Mouse (Mus musculus) E14TG2a.4 (cell line): Measurements from ENCODE around the gene Ormdl2.

Experiments
- H3K27me3 ChIP-seq: 2 replicates; pipeline ENCODE4 v1.6.1; 2014; ENCODE audit warnings: low read length, control low read depth; ENCODE audit not compliant: insufficient read depth
- H3K36me3 ChIP-seq: 2 replicates; pipeline ENCODE4 v1.6.1; 2014; ENCODE audit warnings: low read length, control low read depth; ENCODE audit not compliant: insufficient read depth
- H3K4me1 ChIP-seq: replicated peaks from 2 replicates; pipeline ENCODE4 v1.6.1; 2014; ENCODE audit warnings: low read depth, low read length, control low read depth
- H3K4me3 ChIP-seq: replicated peaks from 2 replicates; pipeline ENCODE4 v1.5.1; 2014; ENCODE audit warnings: mild to moderate bottlenecking, low read length
- H3K9me3 ChIP-seq: 2 replicates; pipeline ENCODE4 v1.6.1; 2014; ENCODE audit warnings: low read length, control low read depth
- CTCF ChIP-seq: conservative IDR thresholded peaks from 2 replicates; pipeline ENCODE4 v1.5.1; 2014; ENCODE audit warnings: low read length
- NANOG ChIP-seq: IDR thresholded peaks from 2 replicates; pipeline ENCODE4 v1.6.1; 2014; ENCODE audit warnings: borderline replicate concordance, low read length, mixed read lengths
- POU5F1 ChIP-seq: IDR thresholded peaks from 2 replicates; pipeline ENCODE4 v1.6.1; 2014; ENCODE audit warnings: low read length, borderline replicate concordance

Gene Ormdl2

DNA sequence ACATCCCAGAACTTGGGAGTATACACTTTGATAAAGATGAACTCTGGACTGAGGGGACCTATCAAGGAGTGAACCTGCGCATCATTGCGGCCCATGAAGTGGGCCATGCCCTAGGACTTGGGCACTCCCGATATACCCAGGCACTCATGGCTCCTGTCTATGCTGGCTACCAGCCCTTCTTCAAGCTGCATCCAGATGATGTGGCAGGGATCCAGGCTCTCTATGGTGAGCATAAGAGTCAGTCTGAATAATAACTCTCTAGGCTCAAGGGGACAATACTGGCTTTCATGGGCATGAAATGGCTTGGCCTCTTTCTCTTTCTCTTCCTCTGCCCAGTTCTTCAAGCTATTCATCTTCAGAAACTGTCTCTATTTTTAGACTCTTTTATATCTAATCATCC lies 25.9 kb downstream of the Ormdl2 start:
- Histone ChIP-seq H3K36me3 (0 out of 2 replicates have a peak, but pooled peaks cover 7% of the 10 kb centered on the region), H3K27me3 (peaks cover 13% of the 10 kb centered on the region), H3K9me3 (no peaks in the 10 kb centered on the region), H3K4me1 (peaks cover 17% of the 10 kb centered on the region), H3K4me3 (no peak overlapping the region)
- no peak for TF ChIP-seq CTCF
- no peak for TF ChIP-seq POU5F1

DNA sequence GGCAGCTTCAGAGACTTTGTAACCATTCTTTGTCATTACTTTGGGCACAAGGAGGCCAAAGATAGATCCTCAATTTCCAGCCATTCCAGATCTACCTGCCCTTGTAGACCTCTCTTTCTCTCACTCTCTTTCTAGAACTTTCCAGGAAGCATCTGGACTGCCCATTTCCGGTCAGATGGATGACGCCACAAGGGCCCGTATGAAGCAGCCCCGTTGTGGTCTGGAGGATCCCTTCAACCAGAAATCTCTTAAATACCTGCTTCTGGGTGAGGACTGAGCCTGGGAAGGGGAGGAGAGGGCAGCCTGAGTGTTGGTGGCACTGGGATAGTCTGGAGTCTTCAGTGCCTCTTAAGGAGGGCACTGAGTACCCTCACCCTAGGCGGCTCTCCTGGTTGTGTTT lies 27.1 kb downstream of the Ormdl2 start:
- TF ChIP-seq CTCF (no peak), NANOG (no peak), POU5F1 (no peak)
- Histone ChIP-seq H3K9me3 (no peaks in the 10 kb centered on the region), H3K36me3 (no peaks in the 10 kb centered on the region), H3K4me1 (peaks cover 17% of the 10 kb centered on the region), H3K27me3 (peaks cover 14% of the 10 kb centered on the region), H3K4me3 (peak overlapping the region; percentile 40)

DNA sequence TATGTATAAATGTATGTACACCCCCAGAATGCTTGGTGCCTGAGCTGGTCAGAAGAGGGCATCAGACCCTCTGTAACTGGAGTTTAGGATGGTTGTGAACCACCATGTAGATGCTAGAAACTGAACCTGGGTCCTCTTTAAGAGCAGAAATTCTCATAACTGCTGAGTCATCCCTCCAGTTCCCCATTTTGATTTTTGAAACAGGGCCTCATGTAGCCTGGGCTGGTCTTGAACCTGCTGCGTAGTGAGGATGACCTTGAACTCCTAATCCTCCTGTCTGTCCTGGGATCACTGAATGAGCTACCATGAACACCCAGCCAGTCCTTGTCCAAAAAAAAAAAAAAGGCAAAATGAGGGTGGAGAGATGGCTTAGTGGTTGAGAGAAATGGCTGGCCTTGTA lies 28.2 kb downstream of the Ormdl2 start:
- H3K27me3 ChIP-seq = peaks cover 14% of the 10 kb centered on the region
- no peaks in the 10 kb centered on the region for H3K36me3 ChIP-seq
- H3K4me1 ChIP-seq = peaks cover 17% of the 10 kb centered on the region
- H3K9me3 ChIP-seq = no peaks in the 10 kb centered on the region
- no peak for TF ChIP-seq NANOG
- TF ChIP-seq CTCF = no peak
- TF ChIP-seq POU5F1 = no peak
- H3K4me3 ChIP-seq = no peak overlapping the region

DNA sequence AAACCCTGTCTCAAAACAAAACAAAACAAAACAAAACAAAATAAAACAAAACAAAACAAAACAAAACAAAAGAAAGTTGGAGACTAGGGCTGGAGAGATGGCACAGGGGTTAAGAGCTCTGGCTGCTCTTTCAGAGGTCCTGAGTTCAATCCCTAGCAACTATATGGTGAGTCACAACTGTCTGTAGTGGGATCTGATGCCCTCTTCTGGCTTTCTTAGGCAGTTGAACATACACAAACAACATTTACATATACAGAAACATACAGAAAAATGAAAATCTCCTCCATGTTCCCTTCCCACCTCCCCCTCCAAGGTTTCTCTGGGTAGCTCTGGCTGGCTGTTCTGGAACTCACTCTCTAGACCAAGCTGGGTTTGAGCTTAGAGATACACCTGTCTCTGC lies 29.4 kb downstream of the Ormdl2 start:
- H3K4me3 ChIP-seq = no peak overlapping the region
- no peaks in the 10 kb centered on the region for H3K9me3 ChIP-seq
- TF ChIP-seq CTCF (no peak), NANOG (no peak), POU5F1 (no peak)
- peaks cover 14% of the 10 kb centered on the region for H3K27me3 ChIP-seq
- H3K4me1 ChIP-seq = peaks cover 17% of the 10 kb centered on the region
- H3K36me3 ChIP-seq = no peaks in the 10 kb centered on the region

DNA sequence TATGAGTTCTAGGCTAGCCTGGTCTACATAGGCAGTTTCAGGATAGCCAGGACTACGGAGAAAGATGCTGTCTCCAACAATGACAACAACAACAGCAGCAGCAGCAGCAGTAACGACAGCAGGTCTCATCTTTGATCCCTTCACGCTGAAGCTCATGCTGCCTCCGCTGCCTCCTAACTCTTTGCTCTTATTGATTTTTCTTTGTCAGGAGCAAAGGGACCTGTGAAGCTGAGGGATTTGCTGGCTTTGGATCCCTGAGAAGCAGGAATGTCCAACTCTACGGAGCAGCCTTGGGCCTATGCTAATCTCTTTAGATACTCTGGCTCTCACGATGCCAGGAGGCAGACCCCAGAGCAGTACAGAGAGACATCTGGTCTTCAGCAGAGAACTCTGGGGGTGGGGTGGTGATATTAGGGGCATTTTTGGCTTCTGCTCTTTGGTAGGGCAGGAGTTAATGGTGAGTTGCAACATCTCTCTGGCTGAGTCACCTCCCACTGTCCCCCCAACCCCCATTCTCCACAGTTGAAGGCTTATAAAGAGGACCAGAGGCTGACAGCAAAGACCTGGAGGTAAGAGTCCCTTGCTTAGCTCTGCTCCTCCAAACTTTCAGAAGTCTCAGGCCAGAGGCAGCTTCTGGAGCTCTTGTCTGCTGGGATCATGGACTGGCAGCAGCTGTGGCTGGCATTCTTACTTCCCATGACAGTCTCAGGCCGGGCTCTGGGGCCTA lies 30.9 kb downstream of the Ormdl2 start, which contains the start of gene Mmp19:
Gene Mmp19 (plus strand): TSS at position 513 of the 727 bp plus-strand sequence.
- Histone ChIP-seq H3K4me1 (peaks cover 17% of the 10 kb centered on the region), H3K4me3 (no peak within 1 kb of the TSS)
- TF ChIP-seq POU5F1 = no peak
- no peak for TF ChIP-seq NANOG
- TF ChIP-seq CTCF = no peak

DNA sequence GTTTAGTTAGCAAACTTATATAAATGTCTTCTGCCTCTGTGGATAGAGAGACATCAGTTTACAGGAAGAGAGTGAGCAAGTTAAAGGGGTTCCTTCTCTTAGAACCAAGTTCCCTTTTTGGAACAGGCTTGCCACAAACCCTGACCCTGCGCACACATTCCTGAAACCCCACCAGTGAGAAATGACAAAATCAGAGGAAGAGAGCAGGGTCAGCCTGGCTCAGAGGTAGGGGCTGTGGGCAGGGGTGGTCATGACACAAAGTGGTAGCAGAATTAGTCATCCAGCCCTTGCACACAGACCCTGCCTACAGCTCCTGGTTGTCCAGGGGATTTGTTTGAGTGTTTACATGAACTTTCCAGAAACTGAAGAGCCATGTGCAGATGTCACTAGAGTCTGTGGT lies 41.2 kb downstream of the Ormdl2 start:
- H3K27me3 ChIP-seq = no peaks in the 10 kb centered on the region
- H3K4me1 ChIP-seq = peaks cover 8% of the 10 kb centered on the region
- H3K4me3 ChIP-seq = no peak overlapping the region
- H3K9me3 ChIP-seq = peaks cover 35% of the 10 kb centered on the region
- no peak for TF ChIP-seq POU5F1
- no peaks in the 10 kb centered on the region for H3K36me3 ChIP-seq

More for the DNA sequence above, 30.9 kb downstream of the Ormdl2 start, which contains the start of gene Mmp19:
- H3K9me3 ChIP-seq = 0 out of 2 replicates have a peak, but pooled peaks cover 7% of the 10 kb centered on the region
- no peaks in the 10 kb centered on the region for H3K36me3 ChIP-seq
- H3K27me3 ChIP-seq = peaks cover 7% of the 10 kb centered on the region

DNA sequence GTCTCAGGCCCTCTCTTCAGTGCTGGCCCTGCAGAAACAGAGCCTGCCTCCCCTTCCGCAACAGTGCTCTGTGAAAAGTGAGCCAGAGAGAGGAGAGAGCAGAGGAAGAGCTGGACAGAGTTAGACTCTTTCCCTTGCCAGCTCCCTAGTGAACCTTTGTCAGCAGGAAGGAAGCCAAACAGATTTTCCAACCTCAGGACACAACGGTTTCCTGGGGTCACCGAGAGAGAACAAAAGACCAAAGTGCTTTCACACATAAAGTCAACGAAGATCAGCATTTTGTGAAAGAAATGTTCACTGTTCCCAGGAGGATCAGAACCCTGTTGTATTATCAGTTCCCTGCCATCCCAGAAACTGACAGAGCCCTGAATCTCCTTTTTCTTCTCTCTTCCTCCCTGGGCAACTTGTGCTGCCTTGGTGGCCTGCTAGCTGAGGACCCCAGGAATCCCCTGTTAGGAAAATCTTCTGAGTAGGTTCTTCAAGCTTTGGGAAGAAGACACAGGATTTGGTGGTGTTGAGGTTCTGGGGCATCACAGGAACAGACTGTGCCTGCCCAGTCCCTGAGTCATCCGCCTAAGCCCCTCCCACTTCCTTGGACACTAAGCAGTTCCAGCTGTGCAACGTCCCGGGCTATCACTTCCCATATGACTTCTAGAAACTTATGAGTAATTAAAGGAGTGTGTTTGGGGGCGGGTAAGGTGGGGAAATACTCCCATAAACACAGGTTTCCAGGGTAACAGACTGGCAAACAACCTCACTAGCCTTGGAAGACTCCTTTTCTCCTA lies 42.2 kb downstream of the Ormdl2 start:
- no peak overlapping the region for H3K4me3 ChIP-seq
- H3K9me3 ChIP-seq = peaks cover 25% of the 10 kb centered on the region
- H3K27me3 ChIP-seq = no peaks in the 10 kb centered on the region
- no peaks in the 10 kb centered on the region for H3K36me3 ChIP-seq
- TF ChIP-seq POU5F1 = no peak
- no peak for TF ChIP-seq NANOG
- TF ChIP-seq CTCF = no peak
- H3K4me1 ChIP-seq = peaks cover 8% of the 10 kb centered on the region

DNA sequence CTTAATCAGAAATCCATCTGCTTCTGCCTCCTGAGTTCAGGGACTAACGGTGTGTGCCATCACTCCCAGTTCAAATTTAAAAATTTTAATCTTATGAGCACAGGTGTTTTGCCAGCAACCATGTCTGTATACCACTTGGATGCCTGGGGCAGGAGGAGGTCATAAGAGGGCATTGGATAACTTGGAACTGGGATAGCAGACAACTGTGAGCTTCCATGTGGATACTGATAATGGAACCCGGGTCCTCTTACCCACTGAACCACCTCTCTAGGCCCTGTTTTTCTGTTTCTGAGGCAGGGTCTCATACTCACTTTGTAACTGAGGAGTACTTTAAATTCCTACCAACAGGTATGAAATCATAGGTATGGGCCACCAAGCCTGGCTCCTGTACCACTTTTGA lies 43.0 kb downstream of the Ormdl2 start:
- peaks cover 8% of the 10 kb centered on the region for H3K4me1 ChIP-seq
- TF ChIP-seq CTCF = no peak
- no peak for TF ChIP-seq NANOG
- no peak for TF ChIP-seq POU5F1
- no peaks in the 10 kb centered on the region for H3K36me3 ChIP-seq
- H3K27me3 ChIP-seq = no peaks in the 10 kb centered on the region
- H3K4me3 ChIP-seq = no peak overlapping the region
- H3K9me3 ChIP-seq = peaks cover 17% of the 10 kb centered on the region
